Mouse (Mus musculus) megakaryocyte, embryonic 14.5 days (primary cell): ENCODE data around the gene Cgnl1.

Experiments
- FLI1 ChIP-seq: IDR thresholded peaks from 2 replicates; pipeline ENCODE4 v1.6.1; 2012; ENCODE audit warnings: low read length, inconsistent platforms, mixed read lengths
- GATA1 ChIP-seq: IDR thresholded peaks from 3 replicates; pipeline ENCODE4 v1.6.1; 2012; ENCODE audit warnings: mixed read lengths, low read length, inconsistent platforms, borderline replicate concordance

- TF ChIP-seq GATA1 (no peak), FLI1 (no peak)
Measured at GRCm38 (mm10) chr9:71578896-71579564, 192.4 kb downstream of the Cgnl1 start.
